Mouse (Mus musculus) C2C12 (cell line): ENCODE measurements at regions not wholly inside any gene's neighbourhood (a gene's known extent, or its start where the extent isn't known, plus 50 kb on each side); places are given as distances from the start of the nearest gene placed in this dataset.

ENCODE experiments used
- CTCF ChIP-seq: IDR thresholded peaks from one replicate; pipeline ENCODE4 v1.5.1; 2011; ENCODE audit not compliant: control insufficient read depth, insufficient read depth, insufficient read length
- FOSL1 ChIP-seq: IDR thresholded peaks from one replicate; pipeline ENCODE4 v1.8.0; 2011; ENCODE audit warnings: mild to moderate bottlenecking, low read length; ENCODE audit not compliant: poor library complexity, insufficient read depth, severe bottlenecking
- MYOD1 ChIP-seq: IDR thresholded peaks from one replicate; pipeline ENCODE4 v1.6.1; 2011; ENCODE audit warnings: low read depth; ENCODE audit not compliant: control insufficient read depth, insufficient read length
- USF1 ChIP-seq: IDR thresholded peaks from one replicate; pipeline ENCODE4 v1.6.1; 2011; ENCODE audit warnings: low read depth, mild to moderate bottlenecking, control low read depth, moderate library complexity

DNA sequence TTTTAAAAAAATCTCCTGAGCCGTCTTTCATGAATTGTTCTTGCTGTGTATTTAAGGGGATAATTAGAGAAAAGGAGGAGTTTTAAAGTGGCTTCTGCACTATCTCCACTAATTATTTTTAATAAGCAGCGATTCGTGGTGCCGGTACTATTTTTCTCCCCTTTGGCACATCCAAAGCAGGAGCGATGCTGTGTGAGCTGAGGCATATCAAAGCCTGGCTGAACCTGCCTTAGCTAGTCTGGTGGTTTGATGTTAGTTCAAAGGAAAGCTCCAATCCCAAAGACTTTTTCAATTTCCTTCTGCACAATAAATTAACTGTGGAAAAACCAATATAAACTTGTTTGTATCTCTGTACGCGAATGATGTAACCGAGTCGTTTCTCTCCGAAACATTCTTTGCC is 79.3 kb upstream of the Tmpo start:
- TF ChIP-seq CTCF, result no peak
- no peak for TF ChIP-seq MYOD1
- no peak for TF ChIP-seq USF1
- no peak for TF ChIP-seq FOSL1
